Mouse (Mus musculus) heart, adult 11 months (tissue): ENCODE measurements around the gene Spag5.
A peak's percentile ranks its signal among the peaks of the same experiment; 100 is the strongest.

ENCODE experiments used
- DNase-seq: peaks from one replicate; pipeline ENCODE4 v3.0.0; 2022

Gene Spag5

GRCm38 (mm10) chr11:78324000-78324785, 22.9 kb downstream of the Spag5 start:
- no peak for DNase-seq

DNA sequence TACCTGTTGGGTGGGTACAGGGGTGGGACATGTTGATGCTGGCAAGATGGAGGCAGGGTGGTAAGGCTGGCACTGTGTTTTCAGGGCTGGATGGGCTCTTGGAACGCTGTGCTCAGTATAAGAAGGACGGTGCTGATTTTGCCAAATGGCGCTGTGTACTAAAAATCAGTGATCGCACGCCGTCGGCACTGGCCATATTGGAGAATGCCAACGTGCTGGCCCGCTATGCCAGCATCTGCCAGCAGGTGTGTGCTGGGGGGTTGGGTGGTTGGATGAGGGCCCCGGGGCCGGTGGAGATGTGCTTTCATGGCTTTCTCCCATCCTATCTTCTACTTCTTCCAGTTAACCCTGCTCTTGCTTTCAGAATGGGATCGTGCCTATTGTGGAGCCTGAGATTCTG, 23.6 kb downstream of the Spag5 start:
- DNase-seq, result no peak

GRCm38 (mm10) chr11:78327215-78327614, 25.9 kb downstream of the Spag5 start:
- no peak for DNase-seq

- DNase-seq, result peak; percentile 100
Observed at GRCm38 (mm10) chr11:78327634-78328511, 26.5 kb downstream of the Spag5 start, which contains the start of gene Pigs. Gene Pigs, plus strand, starts transcription at chr11:78328415.

DNA sequence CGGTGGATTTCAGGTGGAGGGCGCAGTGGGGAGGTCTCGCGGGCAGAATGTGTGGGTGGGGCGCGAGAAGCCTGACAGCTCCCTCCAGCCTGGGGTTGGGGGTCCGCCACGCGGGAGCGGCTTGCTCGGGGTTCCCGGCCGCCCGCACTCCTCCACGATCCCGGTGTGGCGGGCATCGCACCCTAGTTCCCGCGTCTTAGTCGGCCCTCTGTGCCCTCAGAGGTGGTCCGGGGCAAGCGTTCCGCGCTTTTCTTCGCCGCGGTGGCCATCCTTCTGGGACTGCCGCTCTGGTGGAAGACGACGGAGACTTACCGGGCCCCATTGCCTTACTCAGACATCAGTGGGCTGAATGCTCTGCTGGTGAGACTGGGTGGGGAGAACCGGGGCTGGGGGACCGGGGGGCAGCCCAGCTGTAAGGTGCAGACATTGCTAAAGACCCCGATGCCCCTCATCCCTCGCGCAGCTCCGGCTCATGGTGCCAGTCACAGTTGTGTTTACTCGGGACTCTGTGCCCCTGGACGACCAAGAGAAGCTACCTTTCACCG, 27.3 kb downstream of the Spag5 start:
- DNase-seq, result no peak

- DNase-seq, result no peak
Observed at GRCm38 (mm10) chr11:78332676-78333075, 31.3 kb downstream of the Spag5 start.

DNA sequence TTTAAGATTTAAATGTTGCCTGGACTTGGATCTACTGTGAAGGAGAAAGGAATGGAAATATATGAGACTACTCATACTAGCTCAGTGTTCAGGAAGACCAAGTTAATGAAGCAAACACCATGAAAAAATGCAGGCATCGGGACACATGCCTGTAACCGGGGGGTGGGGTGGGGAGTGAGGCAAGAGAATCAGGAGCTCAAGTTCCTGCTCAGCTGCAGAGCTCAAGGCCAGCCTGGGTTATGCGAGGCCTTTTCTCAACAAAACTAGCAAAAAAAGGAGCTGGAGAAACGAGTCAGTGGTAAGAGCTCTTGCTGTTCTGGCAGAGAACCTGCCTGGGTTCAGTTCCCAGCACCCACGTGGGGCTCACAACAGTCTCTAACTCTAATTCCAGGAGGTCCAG, 32.7 kb downstream of the Spag5 start:
- no peak for DNase-seq

DNA sequence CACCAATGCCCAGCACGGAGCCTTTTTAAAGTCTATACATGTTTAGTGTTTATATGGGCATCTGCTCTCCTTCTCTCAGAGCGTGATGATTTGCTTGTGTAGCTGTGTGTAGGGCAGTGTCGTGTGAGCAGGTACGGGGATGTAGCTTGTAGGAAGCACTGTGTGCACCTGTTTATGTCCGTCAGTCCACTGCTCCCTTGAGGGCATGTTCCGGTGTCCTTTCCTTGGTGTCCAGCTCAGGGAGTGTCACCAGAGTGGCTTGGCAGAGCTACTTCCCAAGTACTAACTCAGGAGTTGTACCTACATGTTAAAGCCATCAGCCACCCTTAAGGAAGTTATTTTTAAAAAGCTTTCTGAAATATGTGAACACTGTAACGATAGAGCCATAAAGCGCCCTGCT, 35.7 kb downstream of the Spag5 start:
- no peak for DNase-seq

- DNase-seq, result peak; percentile 89
Observed at GRCm38 (mm10) chr11:78341702-78342101, 40.4 kb downstream of the Spag5 start.

- DNase-seq, result peak; percentile 97
Observed at GRCm38 (mm10) chr11:78343381-78344327, 42.3 kb downstream of the Spag5 start, which contains the start of gene Unc119. Gene Unc119, plus strand, starts transcription at chr11:78343482.

GRCm38 (mm10) chr11:78344328-78344889, 43.1 kb downstream of the Spag5 start:
- DNase-seq, result no peak

- peak; percentile 98 for DNase-seq
Observed at GRCm38 (mm10) chr11:78344890-78345715, 43.8 kb downstream of the Spag5 start.

GRCm38 (mm10) chr11:78345801-78346200, 44.5 kb downstream of the Spag5 start:
- DNase-seq, result peak; percentile 96

- peak; percentile 93 for DNase-seq
Observed at GRCm38 (mm10) chr11:78346326-78347069, 45.2 kb downstream of the Spag5 start.

- peak; percentile 96 for DNase-seq
Observed at GRCm38 (mm10) chr11:78347070-78347754, 45.9 kb downstream of the Spag5 start.

GRCm38 (mm10) chr11:78347908-78348307, 46.6 kb downstream of the Spag5 start:
- DNase-seq, result peak; percentile 96

DNA sequence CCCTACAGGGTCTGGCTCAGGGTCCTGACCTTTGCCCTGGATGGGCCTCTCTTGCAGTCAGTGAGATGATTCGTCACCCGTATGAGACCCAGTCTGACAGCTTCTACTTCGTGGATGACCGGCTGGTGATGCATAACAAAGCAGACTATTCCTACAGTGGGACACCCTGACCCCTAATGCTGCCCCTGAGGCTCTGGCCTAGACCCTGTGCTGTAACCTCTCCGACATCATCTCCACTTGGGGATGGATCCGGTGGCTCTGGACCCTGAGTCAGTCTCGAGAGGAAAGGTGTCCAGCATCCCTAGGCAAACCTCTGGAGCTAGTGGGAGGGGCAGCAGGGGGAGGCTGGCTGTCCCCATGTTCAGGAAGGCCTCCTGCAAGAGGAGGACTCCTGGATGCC, 47.1 kb downstream of the Spag5 start:
- DNase-seq, result peak; percentile 91

GRCm38 (mm10) chr11:78349441-78350358, 48.4 kb downstream of the Spag5 start:
- DNase-seq, result peak; percentile 94
